Mouse (Mus musculus) stomach, embryonic 16.5 days (tissue): ENCODE data around the gene Taar7b. TPM values are rescaled to one million over a fixed set of nuclear protein-coding genes. Genes with fewer than 3 reads are reported as not detected.

ENCODE experiments used
- ATAC-seq: fragments of 200-750 bp; cut with Nextera tagmentation; 2 replicates; pipeline ENCODE4 v1.8.0; 2017; ENCODE audit warnings: moderate number of reproducible peaks, moderate TSS enrichment; ENCODE audit not compliant: insufficient read depth, low FRiP score
- H3K27ac ChIP-seq: fragments of 300-500 bp; sonication (generic); 2 replicates; pipeline ENCODE4 v1.5.1; 2014; ENCODE audit warnings: low read length
- H3K27me3 ChIP-seq: fragments of 300-500 bp; sonication (generic); 2 replicates; pipeline ENCODE4 v1.6.1; 2014; ENCODE audit warnings: low read length, control low read depth, mixed read lengths; ENCODE audit not compliant: control insufficient read depth, insufficient read depth
- H3K36me3 ChIP-seq: fragments of 300-500 bp; sonication (generic); 2 replicates; pipeline ENCODE4 v1.6.1; 2014; ENCODE audit warnings: low read length; ENCODE audit not compliant: control insufficient read depth, insufficient read depth
- H3K4me1 ChIP-seq: fragments of 300-500 bp; sonication (generic); 2 replicates; pipeline ENCODE4 v1.6.1; 2014; ENCODE audit warnings: low read length, control low read depth, mixed read lengths; ENCODE audit not compliant: control insufficient read depth, insufficient read depth
- H3K4me2 ChIP-seq: fragments of 300-500 bp; sonication (generic); 2 replicates; pipeline ENCODE4 v1.6.1; 2014; ENCODE audit warnings: low read depth, low read length, mixed read lengths
- H3K4me3 ChIP-seq: fragments of 300-500 bp; sonication (generic); replicated peaks from 2 replicates; pipeline ENCODE4 v1.5.1; 2014; ENCODE audit warnings: mild to moderate bottlenecking, low read length
- H3K9ac ChIP-seq: fragments of 300-500 bp; sonication (generic); 2 replicates; pipeline ENCODE4 v1.6.1; 2014; ENCODE audit warnings: low read length
- H3K9me3 ChIP-seq: fragments of 300-500 bp; sonication (generic); replicated peaks from 2 replicates; pipeline ENCODE4 v1.6.1; 2016; ENCODE audit warnings: low read length, control low read depth; ENCODE audit not compliant: control insufficient read depth
- WGBS: fragments of 180-500 bp; shearing (Covaris S2); extraction: QIAGEN DNeasy Blood & Tissue Kit; methylation state at CpG from one replicate; pipeline ENCODE4 v1.1.7; 2014; 5-methylcytosine and 5-hydroxymethylcytosine counted together
- polyA plus RNA-seq: library from polyadenylated mRNA; unstranded; fragments of >200 nt; fragmentation: Nextera tagmentation; extraction: Ambion mirVana; gene quantifications from 2 replicates; pipeline ENCODE4 v1.2.1, GENCODE M21; 2015

The Taar7b gene
- polyA plus RNA-seq, 1 experiment from 2014 or later: not detected

- Histone ChIP-seq H3K4me2 (no peak within 1 kb of the TSS), H3K4me1 (no peaks in the 10 kb centered on the region), H3K4me3 (no peak within 1 kb of the TSS), H3K27me3 (no peaks in the 10 kb centered on the region), H3K9ac (no peak within 1 kb of the TSS), H3K36me3 (no peaks in the 10 kb centered on the region), H3K27ac (no peak within 1 kb of the TSS), H3K9me3 (no peaks in the 10 kb centered on the region)
- WGBS: 90% methylated on average over 2 of the region's 2 CpGs
- no peak for ATAC-seq
These were observed 37.6 kb downstream of the Taar7b start, which contains the start of gene Taar7e for GRCm38 (mm10) chr10:24037314-24037713. Gene Taar7e, plus strand, starts transcription at chr10:24037614.

DNA sequence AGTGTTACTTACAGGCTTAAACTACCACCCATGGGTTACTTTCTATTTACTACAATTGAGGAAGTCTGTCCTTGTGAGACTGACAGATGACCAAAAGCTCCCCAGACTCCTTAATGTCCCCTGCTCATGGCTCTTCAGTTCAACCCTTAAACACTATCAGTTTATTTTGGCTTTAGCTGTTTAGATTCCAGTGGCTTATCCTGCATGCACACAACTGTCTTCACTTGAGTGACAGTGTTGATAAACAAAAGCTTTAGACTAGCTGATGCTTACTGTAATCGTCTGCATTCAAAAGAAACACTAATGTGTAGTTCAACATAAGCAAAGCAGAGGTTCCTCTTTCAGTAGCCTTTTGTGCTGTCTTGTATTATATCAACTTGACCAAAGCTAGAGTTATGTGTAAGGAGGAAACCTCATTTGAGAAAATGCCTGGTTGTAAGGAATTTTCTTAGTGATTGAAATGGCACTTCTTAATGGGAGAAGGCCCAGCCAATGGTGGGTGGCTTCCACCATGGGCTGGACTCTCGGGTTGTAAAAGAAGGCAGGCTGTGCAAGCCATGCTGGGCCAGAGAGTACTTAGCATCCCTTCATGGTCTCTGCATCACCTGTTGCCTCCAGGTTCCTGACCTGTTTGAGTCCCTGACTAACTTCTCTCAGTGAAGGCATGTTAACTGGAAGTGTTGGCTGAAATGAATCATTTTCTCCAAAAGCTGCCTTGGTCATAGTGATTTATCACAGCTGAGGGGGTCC lies 40.6 kb downstream of the Taar7b start:
- 38% methylated on average over 2 of the region's 2 CpGs for WGBS
- no peaks in the 10 kb centered on the region for H3K36me3 ChIP-seq
- H3K4me1 ChIP-seq: no peaks in the 10 kb centered on the region
- no peaks in the 10 kb centered on the region for H3K27me3 ChIP-seq
- H3K27ac ChIP-seq: no peak overlapping the region
- no peak overlapping the region for H3K9ac ChIP-seq
- H3K9me3 ChIP-seq: no peaks in the 10 kb centered on the region
- no peak overlapping the region for H3K4me2 ChIP-seq
- no peak for ATAC-seq
- no peak overlapping the region for H3K4me3 ChIP-seq

DNA sequence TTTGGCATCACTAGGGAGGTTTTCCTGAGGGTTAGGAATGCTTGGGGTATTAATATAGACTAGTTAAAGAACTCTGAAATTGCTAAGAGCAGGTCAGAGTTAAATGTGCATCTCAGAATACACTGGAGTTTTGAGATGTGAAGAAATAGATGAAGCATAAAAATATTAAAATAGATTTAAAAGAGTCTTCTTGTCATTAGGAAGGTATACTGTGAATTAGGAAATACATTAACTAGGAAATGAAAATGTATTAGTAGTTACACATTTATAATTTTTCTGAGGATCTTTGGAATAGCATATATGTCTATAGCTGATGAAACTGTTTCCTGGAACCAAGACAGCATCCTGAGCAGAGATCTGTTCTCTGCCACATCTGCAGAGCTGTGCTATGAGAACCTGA lies 49.5 kb downstream of the Taar7b start, which contains the start of gene Taar7f:
Gene Taar7f (plus strand): TSS at position 301 of the 400 bp plus-strand sequence.
- Histone ChIP-seq H3K9me3 (no peaks in the 10 kb centered on the region), H3K27ac (no peak within 1 kb of the TSS), H3K4me1 (no peaks in the 10 kb centered on the region), H3K27me3 (no peaks in the 10 kb centered on the region), H3K4me3 (no peak within 1 kb of the TSS), H3K4me2 (no peak within 1 kb of the TSS), H3K36me3 (no peaks in the 10 kb centered on the region), H3K9ac (no peak within 1 kb of the TSS)
- ATAC-seq: no peak

Other genes starting within 250 kb of the Taar7b start
- 152 and 178 TPM in 2 replicates for gene Rps12, start 212.7 kb upstream of the Taar7b start, polyA plus RNA-seq
- 15.4 and 18.3 TPM in 2 replicates for gene Slc18b1, start 203.0 kb upstream of the Taar7b start, polyA plus RNA-seq
- 0.31 and 0.57 TPM in 2 replicates for gene Vnn3, start 148.5 kb upstream of the Taar7b start, polyA plus RNA-seq
- gene Vnn1, start 105.3 kb upstream of the Taar7b start, polyA plus RNA-seq: 2.0 and 2.9 TPM in 2 replicates
- not detected in 2 replicates for gene Taar1, start 79.6 kb upstream of the Taar7b start, polyA plus RNA-seq
- gene Taar2, start 61.4 kb upstream of the Taar7b start, polyA plus RNA-seq: 0.30 and 0.31 TPM in 2 replicates
- not detected in 2 replicates for gene Taar3, start 50.4 kb upstream of the Taar7b start, polyA plus RNA-seq
- not detected in 2 replicates for gene Taar4, start 39.4 kb upstream of the Taar7b start, polyA plus RNA-seq
- not detected in 2 replicates for gene Taar5, start 29.2 kb upstream of the Taar7b start, polyA plus RNA-seq
- not detected in 2 replicates for gene Taar6, start 14.3 kb upstream of the Taar7b start, polyA plus RNA-seq
- not detected in 2 replicates for gene Taar7a, start 6.5 kb upstream of the Taar7b start, polyA plus RNA-seq
- gene Taar7d, start 27.3 kb downstream of the Taar7b start, polyA plus RNA-seq: not detected in 2 replicates
- not detected in 2 replicates for gene Taar7e, start 37.7 kb downstream of the Taar7b start, polyA plus RNA-seq
- not detected in 2 replicates for gene Taar7f, start 49.6 kb downstream of the Taar7b start, polyA plus RNA-seq
- gene Taar8a, start 76.6 kb downstream of the Taar7b start, polyA plus RNA-seq: not detected in 2 replicates
- gene Taar8b, start 92.4 kb downstream of the Taar7b start, polyA plus RNA-seq: not detected in 2 replicates
- not detected in 2 replicates for gene Taar8c, start 102.0 kb downstream of the Taar7b start, polyA plus RNA-seq
- not detected in 2 replicates for gene Taar9, start 109.6 kb downstream of the Taar7b start, polyA plus RNA-seq
- 102 TPM in 2 replicates for gene Stx7, start 149.4 kb downstream of the Taar7b start, polyA plus RNA-seq
- gene Moxd1, start 223.6 kb downstream of the Taar7b start, polyA plus RNA-seq: 11.0 and 11.3 TPM in 2 replicates